In the genomic region with DNA sequence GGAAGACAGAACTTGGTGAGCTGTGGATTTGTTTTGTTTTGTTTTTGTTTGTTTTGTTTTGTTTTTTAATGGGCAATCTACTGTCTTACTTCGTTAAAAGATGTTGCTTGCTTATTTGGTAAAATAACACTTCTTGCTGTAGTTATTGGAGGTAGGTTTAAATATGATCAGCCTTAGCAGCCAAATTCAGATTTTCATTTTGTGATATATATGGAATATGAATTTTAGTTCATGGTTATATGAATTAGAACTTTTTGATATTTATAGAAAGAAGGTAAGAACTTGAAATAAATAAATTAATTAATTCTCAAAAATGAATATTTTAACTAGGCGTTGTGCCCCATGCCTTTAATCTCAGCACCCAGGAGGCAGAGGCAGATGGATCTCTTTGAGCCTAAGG, we compare ENCODE assay signal across 17 mouse cellular contexts. TPM values are rescaled to one million over a fixed set of nuclear protein-coding genes. Genes with fewer than 3 reads are reported as not detected.
DNase-seq lines count a peak whose midpoint lies in the region; ATAC-seq and TF ChIP-seq lines count a peak whose summit lies in the region.
"Had no signal": no experiment of that assay in that cellular context is flagged by ENCODE, and none has a peak within 500 bp of the region (broad histone marks: within the 10 kb centered on the region; RNA-seq: fewer than 3 reads in every experiment).

No protein-coding gene starts in this region.

- TF ChIP-seq CTCF in kidney, postnatal 0 days (IDR thresholded peaks at IDR 0.05; ENCODE audit: low read depth) = no peak
- TF ChIP-seq CTCF in kidney, adult 2 months (conservative IDR thresholded peaks at IDR 0.05; ENCODE audit: insufficient read depth, insufficient read length, low read depth, low read length) = no peak
- TF ChIP-seq CTCF in MEL (IDR thresholded peaks at IDR 0.05 in 2 of 3, conservative IDR thresholded peaks at IDR 0.05 in 1 of 3; ENCODE audit: control insufficient read depth in 1 of 3, insufficient read depth in 1 of 3, low read depth in 2 of 3, low read length in 3 of 3, poor library complexity in 1 of 3, severe bottlenecking in 1 of 3) = no peak

- H3K4me2 ChIP-seq in kidney, postnatal 0 days (ENCODE audit: low read length) = peak overlapping the region; percentile 34
- peak overlapping the region; percentile 24 for H3K4me2 ChIP-seq in intestine, embryonic 15.5 days (replicated peaks)
- peak overlapping the region; percentile 46 for H3K4me2 ChIP-seq in liver, embryonic 16.5 days (ENCODE audit: low read depth, low read length)
- H3K4me2 ChIP-seq: heart, embryonic 12.5 days; neural tube, embryonic 15.5 days had no signal

- no peaks in the 10 kb centered on the region for H3K4me1 ChIP-seq in kidney, postnatal 0 days (replicated peaks; ENCODE audit: insufficient read depth, low read length)
- no peaks in the 10 kb centered on the region; the same call in 1 of the 2 replicates for H3K4me1 ChIP-seq in kidney, adult 2 months (ENCODE audit: control insufficient read depth, insufficient read depth, low read length)
- peaks cover 3 to 7% of the 10 kb centered on the region in 2 experiments; a peak in 3 of 4 replicates for H3K4me1 ChIP-seq in MEL (ENCODE audit: control insufficient read depth in 1 of 2, insufficient read depth in 2 of 2, low read length in 2 of 2)
- no peaks in the 10 kb centered on the region for H3K4me1 ChIP-seq in intestine, embryonic 15.5 days (replicated peaks)
- H3K4me1 ChIP-seq in liver, embryonic 16.5 days (ENCODE audit: control insufficient read depth, low read depth, low read length) = peaks cover 7% of the 10 kb centered on the region
- H3K4me1 ChIP-seq: heart, embryonic 12.5 days had no signal

- no peak for DNase-seq in kidney, postnatal 0 days (ENCODE audit: low spot score)
- DNase-seq in kidney, adult 2 months = no peak
- no peak for DNase-seq in MEL (ENCODE audit: low read depth, low spot score)
- DNase-seq in frontal cortex, postnatal 14 days (ENCODE audit: low spot score in 2 of 2) = no peak
- DNase-seq in right cerebral cortex, adult 18-20 months = no peak
- DNase-seq in layer of hippocampus, postnatal 36 days = no peak
- DNase-seq: cerebellum, adult 11-12 months; forebrain, postnatal 0 days; gastrocnemius, postnatal 14 days; kidney, adult 18-20 months had no signal

- H3K79me2 ChIP-seq in MEL (ENCODE audit: control insufficient read depth, insufficient read depth, low read length, poor library complexity) = peaks cover 18% of the 10 kb centered on the region

- H3K9me3 ChIP-seq in kidney, postnatal 0 days (replicated peaks; ENCODE audit: low read length) = no peaks in the 10 kb centered on the region
- no peaks in the 10 kb centered on the region for H3K9me3 ChIP-seq in MEL (replicated peaks; ENCODE audit: insufficient read depth, low read length)
- H3K9me3 ChIP-seq in intestine, embryonic 15.5 days = no peaks in the 10 kb centered on the region
- no peaks in the 10 kb centered on the region for H3K9me3 ChIP-seq in liver, embryonic 16.5 days (replicated peaks; ENCODE audit: control insufficient read depth, low read length)
- H3K9me3 ChIP-seq: heart, embryonic 12.5 days; hindbrain, embryonic 10.5 days; neural tube, embryonic 15.5 days had no signal

- ATAC-seq in kidney, postnatal 0 days (replicated peaks; ENCODE audit: low FRiP score, low read depth) = no peak
- ATAC-seq in intestine, embryonic 15.5 days = no peak
- no peak for ATAC-seq in liver, embryonic 16.5 days (ENCODE audit: low read depth)
- ATAC-seq: forebrain, postnatal 0 days had no signal

- H3K27me3 ChIP-seq in kidney, postnatal 0 days (ENCODE audit: insufficient read depth, low read length) = no peaks in the 10 kb centered on the region
- no peaks in the 10 kb centered on the region for H3K27me3 ChIP-seq in kidney, adult 2 months (replicated peaks; ENCODE audit: control insufficient read depth, insufficient read depth, low read length)
- peaks cover 6 to 11% of the 10 kb centered on the region in 2 experiments; a peak in 3 of 4 replicates for H3K27me3 ChIP-seq in MEL (ENCODE audit: control insufficient read depth in 1 of 2, insufficient read depth in 2 of 2, low read length in 2 of 2)
- no peaks in the 10 kb centered on the region for H3K27me3 ChIP-seq in intestine, embryonic 15.5 days (replicated peaks)
- H3K27me3 ChIP-seq in liver, embryonic 16.5 days (ENCODE audit: control insufficient read depth, insufficient read depth, low read depth, low read length) = no peaks in the 10 kb centered on the region

- H3K4me3 ChIP-seq in kidney, postnatal 0 days (replicated peaks; ENCODE audit: low read depth, low read length) = no peak overlapping the region
- H3K4me3 ChIP-seq in kidney, adult 2 months (ENCODE audit: insufficient read depth, low read depth, low read length) = no peak overlapping the region
- peak overlapping the region; percentile 53 to 64 for H3K4me3 ChIP-seq in MEL (ENCODE audit: control insufficient read depth in 1 of 2, insufficient read depth in 1 of 2, low read depth in 2 of 2, low read length in 2 of 2)
- peak overlapping the region; percentile 28 for H3K4me3 ChIP-seq in intestine, embryonic 15.5 days (replicated peaks)
- H3K4me3 ChIP-seq in liver, embryonic 16.5 days (ENCODE audit: low read depth, low read length) = peak overlapping the region; percentile 42
- H3K4me3 ChIP-seq: heart, embryonic 12.5 days; hindbrain, embryonic 10.5 days; neural tube, embryonic 15.5 days had no signal

- 67% methylated on average over 2 of the region's 2 CpGs for WGBS in kidney, postnatal 0 days
- WGBS in kidney, adult 2 months = 66% methylated on average over 2 of the region's 2 CpGs
- 65% methylated on average over 2 of the region's 2 CpGs for WGBS in intestine, embryonic 15.5 days
- 56% methylated on average over 2 of the region's 2 CpGs for WGBS in liver, embryonic 16.5 days (ENCODE audit: insufficient replicate concordance)

- H3K27ac ChIP-seq in kidney, postnatal 0 days = no peak overlapping the region
- H3K27ac ChIP-seq in kidney, adult 2 months (ENCODE audit: insufficient read depth, low read depth, low read length) = no peak overlapping the region
- H3K27ac ChIP-seq in MEL (ENCODE audit: control insufficient read depth, low read depth, low read length) = peak overlapping the region; percentile 75
- H3K27ac ChIP-seq in intestine, embryonic 15.5 days = no peak overlapping the region
- H3K27ac ChIP-seq in liver, embryonic 16.5 days (ENCODE audit: low read length) = no peak overlapping the region
- H3K27ac ChIP-seq: hindbrain, embryonic 10.5 days; neural tube, embryonic 15.5 days had no signal

- no peak for TF ChIP-seq RAD21 in MEL (IDR thresholded peaks at IDR 0.05; ENCODE audit: low read depth, low read length)

- H3K36me3 ChIP-seq in kidney, postnatal 0 days (ENCODE audit: insufficient read depth, low read length) = no peaks in the 10 kb centered on the region
- H3K36me3 ChIP-seq in kidney, adult 2 months (ENCODE audit: control insufficient read depth, insufficient read depth, low read length) = no peaks in the 10 kb centered on the region
- H3K36me3 ChIP-seq in MEL (ENCODE audit: control insufficient read depth in 1 of 2, insufficient read depth in 2 of 2, low read length in 2 of 2) = peaks cover 0 to 16% of the 10 kb centered on the region in 2 experiments; a peak in 2 of 4 replicates
- H3K36me3 ChIP-seq in intestine, embryonic 15.5 days = no peaks in the 10 kb centered on the region
- H3K36me3 ChIP-seq in liver, embryonic 16.5 days (ENCODE audit: control insufficient read depth, insufficient read depth) = no peaks in the 10 kb centered on the region
- H3K36me3 ChIP-seq: heart, embryonic 12.5 days; hindbrain, embryonic 10.5 days; neural tube, embryonic 15.5 days had no signal

- no peak overlapping the region for H3K9ac ChIP-seq in kidney, postnatal 0 days (ENCODE audit: low read depth, low read length)
- peak overlapping the region; percentile 64 for H3K9ac ChIP-seq in MEL (ENCODE audit: control insufficient read depth, low read depth, low read length, poor library complexity, severe bottlenecking)
- peak overlapping the region; percentile 32; the same call in 1 of the 2 replicates for H3K9ac ChIP-seq in intestine, embryonic 15.5 days
- peak overlapping the region; percentile 27 for H3K9ac ChIP-seq in liver, embryonic 16.5 days (ENCODE audit: low read depth, low read length)
- H3K9ac ChIP-seq: forebrain, postnatal 0 days; heart, embryonic 12.5 days; neural tube, embryonic 15.5 days had no signal

- no peak for TF ChIP-seq POLR2A in kidney, adult 2 months (IDR thresholded peaks at IDR 0.05; ENCODE audit: low read depth, low read length)
- no peak for TF ChIP-seq POLR2A in MEL (IDR thresholded peaks at IDR 0.05; ENCODE audit: control insufficient read depth in 1 of 2, insufficient read depth in 1 of 2, low read depth in 1 of 2, low read length in 2 of 2, poor library complexity in 1 of 2)

- no peak for TF ChIP-seq EP300 in MEL (IDR thresholded peaks at IDR 0.05; ENCODE audit: low read depth in 1 of 2, low read length in 2 of 2)

TF ChIP-seq in MEL, 35 proteins besides CTCF, POLR2A, EP300 and RAD21:
- no peak for TF ChIP-seq TAL1 (IDR thresholded peaks at IDR 0.05; ENCODE audit: low read length)
- peak; percentile 92 for TF ChIP-seq CHD1 (IDR thresholded peaks at IDR 0.05; ENCODE audit: low read depth, low read length)
- TF ChIP-seq USF1 (IDR thresholded peaks at IDR 0.05; ENCODE audit: low read depth, low read length) = no peak
- no peak for TF ChIP-seq MYB (IDR thresholded peaks at IDR 0.05; ENCODE audit: low read depth, low read length)

RNA-seq across cellular contexts. Expression of a gene that starts 3.1 kb away (rescaled TPM):
- polyA plus RNA-seq in kidney, postnatal 0 days (2015; fragmentation: Nextera tagmentation; extraction: Ambion mirVana) = 5.5 and 6.2 TPM in 2 replicates
- 4.0 and 4.6 TPM in 2 replicates for polyA plus RNA-seq in kidney, adult 2 months (2012; rRNA removed)
- total RNA-seq in MEL (2012; rRNA removed) = 12.9 and 17.3 TPM in 2 replicates
- 10 to 100 TPM in 1 of 2 experiments, not detected in 1; 14.6 TPM for polyA plus RNA-seq in MEL (2012; ENCODE audit: insufficient read depth in 1 of 2, insufficient read length in 2 of 2, low read depth in 1 of 2, low replicate concordance in 2 of 2, missing spikeins in 1 of 2)
- 14.1 and 14.7 TPM in 2 replicates for polyA plus RNA-seq in intestine, embryonic 15.5 days (2015; fragmentation: Nextera tagmentation; extraction: Ambion mirVana)
- polyA plus RNA-seq in liver, embryonic 16.5 days (2015; fragmentation: Nextera tagmentation; extraction: Ambion mirVana) = 4.8 and 5.8 TPM in 2 replicates
- total RNA-seq in layer of hippocampus, postnatal 36 days (2021) = 1 to 10 TPM; 2.0 to 2.6 TPM

RNA-seq across cellular contexts. Expression of a gene that starts 48.7 kb away (rescaled TPM):
- 0.11 and 0.16 TPM in 2 replicates for polyA plus RNA-seq in kidney, postnatal 0 days (2015; fragmentation: Nextera tagmentation; extraction: Ambion mirVana)
- 0.05 and 0.12 TPM in 2 replicates for polyA plus RNA-seq in kidney, adult 2 months (2012; rRNA removed)
- not detected in 2 replicates for total RNA-seq in MEL (2012; rRNA removed)
- polyA plus RNA-seq in MEL (2012; ENCODE audit: insufficient read depth in 1 of 2, insufficient read length in 2 of 2, low read depth in 1 of 2, low replicate concordance in 2 of 2, missing spikeins in 1 of 2) = under 1 TPM in 1 of 2 experiments, not detected in 1; 0.03 TPM
- 0.15 and 0.29 TPM in 2 replicates for polyA plus RNA-seq in intestine, embryonic 15.5 days (2015; fragmentation: Nextera tagmentation; extraction: Ambion mirVana)
- polyA plus RNA-seq in liver, embryonic 16.5 days (2015; fragmentation: Nextera tagmentation; extraction: Ambion mirVana) = 0.06 TPM in 1 of 2 replicates, not detected in the other
- total RNA-seq in layer of hippocampus, postnatal 36 days (2021) = under 1 TPM; 0.22 to 0.78 TPM
- total RNA-seq: gastrocnemius, postnatal 14 days; monocyte, adult 5-6 weeks had no signal
- polyA plus RNA-seq: erythroblast, embryonic 14.5 days had no signal

Comparison
In these comparisons a context has a peak if more than half of its experiments do, and no peak if none do; other contexts are left out.
1. H3K4me3 ChIP-seq: peak in MEL (2 of 2), intestine, embryonic 15.5 days (single experiment) and liver, embryonic 16.5 days (single experiment); none in kidney, postnatal 0 days (single experiment) and kidney, adult 2 months (single experiment).
2. Peak in every context shown above with its lines, with median percentiles within 50 percentile points of each other: H3K4me2 ChIP-seq.